ENCODE assay signal across 8 mouse cellular contexts in genomic region chr17:36957999-36958743, GRCm38 (mm10). TPM values are rescaled to one million over a fixed set of nuclear protein-coding genes. Genes with fewer than 3 reads are reported as not detected.
DNase-seq lines count a peak whose midpoint lies in the region; ATAC-seq and TF ChIP-seq lines count a peak whose summit lies in the region.

Gene Znrd1 (minus strand): TSS chr17:36958559.
Gene Znrd1as (plus strand): TSS chr17:36958592.

- no peaks in the 10 kb centered on the region for H3K9me3 ChIP-seq in embryonic facial prominence, embryonic 13.5 days
- H3K9me3 ChIP-seq in limb, embryonic 12.5 days = no peaks in the 10 kb centered on the region
- no peaks in the 10 kb centered on the region for H3K9me3 ChIP-seq in midbrain, embryonic 15.5 days

- peak within 1 kb of the TSS; percentile 74 for H3K4me2 ChIP-seq in embryonic facial prominence, embryonic 13.5 days
- H3K4me2 ChIP-seq in limb, embryonic 12.5 days = peak within 1 kb of the TSS; percentile 79
- peak within 1 kb of the TSS; percentile 84 for H3K4me2 ChIP-seq in midbrain, embryonic 15.5 days

- DNase-seq in 3134 (ENCODE audit: extremely low read depth, insufficient read length, low spot score) = peak; percentile 95
- DNase-seq in adrenal gland, postnatal 36 days = peak; percentile 95 to 96
- DNase-seq in heart, adult 18-20 months = peak; percentile 96
- peak; percentile 97 for DNase-seq in kidney, adult 2 months
- peak; percentile 82 to 85 for DNase-seq in spleen, adult 2 months (ENCODE audit: low read depth in 1 of 2, low spot score in 2 of 2)

- TF ChIP-seq POLR2A in kidney, adult 2 months (IDR thresholded peaks at IDR 0.05; ENCODE audit: low read depth, low read length) = peak; percentile 65
- TF ChIP-seq POLR2A in spleen, adult 2 months (IDR thresholded peaks at IDR 0.05; ENCODE audit: low read depth, low read length) = no peak; the same call in 1 of the 2 replicates

- peaks cover 17% of the 10 kb centered on the region; the same call in 1 of the 2 replicates for H3K36me3 ChIP-seq in embryonic facial prominence, embryonic 13.5 days
- no peaks in the 10 kb centered on the region for H3K36me3 ChIP-seq in kidney, adult 2 months (ENCODE audit: control insufficient read depth, insufficient read depth, low read length)
- peaks cover 16% of the 10 kb centered on the region for H3K36me3 ChIP-seq in limb, embryonic 12.5 days
- peaks cover 10% of the 10 kb centered on the region; the same call in 1 of the 2 replicates for H3K36me3 ChIP-seq in midbrain, embryonic 15.5 days (replicated peaks)
- 0 out of 2 replicates have a peak, but pooled peaks cover 1% of the 10 kb centered on the region for H3K36me3 ChIP-seq in spleen, adult 2 months (ENCODE audit: control insufficient read depth, insufficient read depth, low read length)

- WGBS in embryonic facial prominence, embryonic 13.5 days = under 1% methylated on average over 46 of the region's 46 CpGs
- WGBS in kidney, adult 2 months = under 1% methylated on average over 46 of the region's 46 CpGs
- WGBS in limb, embryonic 12.5 days = under 1% methylated on average over 46 of the region's 46 CpGs
- WGBS in midbrain, embryonic 15.5 days = under 1% methylated on average over 46 of the region's 46 CpGs
- WGBS in spleen, adult 2 months = 2% methylated on average over 46 of the region's 46 CpGs

- TF ChIP-seq CTCF in kidney, adult 2 months (conservative IDR thresholded peaks at IDR 0.05; ENCODE audit: insufficient read depth, insufficient read length, low read depth, low read length) = no peak
- no peak for TF ChIP-seq CTCF in spleen, adult 2 months (IDR thresholded peaks at IDR 0.05; ENCODE audit: extremely low read depth, insufficient read depth, insufficient read length, insufficient replicate concordance)

- peaks cover 13% of the 10 kb centered on the region for H3K4me1 ChIP-seq in embryonic facial prominence, embryonic 13.5 days
- peaks cover 4% of the 10 kb centered on the region; the same call in 1 of the 2 replicates for H3K4me1 ChIP-seq in kidney, adult 2 months (ENCODE audit: control insufficient read depth, insufficient read depth, low read length)
- H3K4me1 ChIP-seq in limb, embryonic 12.5 days (replicated peaks) = peaks cover 14% of the 10 kb centered on the region
- peaks cover 27% of the 10 kb centered on the region for H3K4me1 ChIP-seq in midbrain, embryonic 15.5 days
- H3K4me1 ChIP-seq in spleen, adult 2 months (ENCODE audit: control insufficient read depth, insufficient read depth, insufficient read length) = peaks cover 8% of the 10 kb centered on the region

- H3K9ac ChIP-seq in embryonic facial prominence, embryonic 13.5 days = peak within 1 kb of the TSS; percentile 82
- H3K9ac ChIP-seq in limb, embryonic 12.5 days (replicated peaks) = peak within 1 kb of the TSS; percentile 71
- H3K9ac ChIP-seq in midbrain, embryonic 15.5 days = peak within 1 kb of the TSS; percentile 66

- peak within 1 kb of the TSS; percentile 64 for H3K4me3 ChIP-seq in embryonic facial prominence, embryonic 13.5 days
- peak within 1 kb of the TSS; percentile 71 for H3K4me3 ChIP-seq in kidney, adult 2 months (ENCODE audit: insufficient read depth, low read depth, low read length)
- H3K4me3 ChIP-seq in limb, embryonic 12.5 days (replicated peaks) = peak within 1 kb of the TSS; percentile 56
- peak within 1 kb of the TSS; percentile 67 for H3K4me3 ChIP-seq in midbrain, embryonic 15.5 days
- H3K4me3 ChIP-seq in spleen, adult 2 months (ENCODE audit: extremely low read depth, insufficient read depth, insufficient read length) = peak within 1 kb of the TSS; percentile 86

- no peaks in the 10 kb centered on the region for H3K27me3 ChIP-seq in embryonic facial prominence, embryonic 13.5 days
- H3K27me3 ChIP-seq in kidney, adult 2 months (replicated peaks; ENCODE audit: control insufficient read depth, insufficient read depth, low read length) = no peaks in the 10 kb centered on the region
- H3K27me3 ChIP-seq in limb, embryonic 12.5 days = no peaks in the 10 kb centered on the region
- no peaks in the 10 kb centered on the region for H3K27me3 ChIP-seq in midbrain, embryonic 15.5 days (replicated peaks)
- no peaks in the 10 kb centered on the region for H3K27me3 ChIP-seq in spleen, adult 2 months (ENCODE audit: control insufficient read depth, insufficient read depth, low read length)

- peak within 1 kb of the TSS; percentile 86 for H3K27ac ChIP-seq in embryonic facial prominence, embryonic 13.5 days
- peak within 1 kb of the TSS; percentile 62 for H3K27ac ChIP-seq in kidney, adult 2 months (ENCODE audit: insufficient read depth, low read depth, low read length)
- peak within 1 kb of the TSS; percentile 79 for H3K27ac ChIP-seq in limb, embryonic 12.5 days
- peak within 1 kb of the TSS; percentile 80 for H3K27ac ChIP-seq in midbrain, embryonic 15.5 days
- peak within 1 kb of the TSS; percentile 59 for H3K27ac ChIP-seq in spleen, adult 2 months (ENCODE audit: insufficient read depth, low read length)

- peak; percentile 98 for ATAC-seq in embryonic facial prominence, embryonic 13.5 days (ENCODE audit: insufficient number of reproducible peaks, insufficient read depth, low FRiP score, low TSS enrichment, low read depth)
- peak; percentile 95 for ATAC-seq in limb, embryonic 12.5 days (ENCODE audit: insufficient number of reproducible peaks, insufficient read depth, low FRiP score, low TSS enrichment, low read depth)
- ATAC-seq in midbrain, embryonic 15.5 days (replicated peaks) = peak; percentile 97

RNA-seq across cellular contexts. Expression of gene Znrd1, which starts in this region (rescaled TPM):
- total RNA-seq in adrenal gland, postnatal 36 days (2021) = 10 to 100 TPM; 44.2 to 45.0 TPM
- 106 and 115 TPM in 2 replicates for polyA plus RNA-seq in embryonic facial prominence, embryonic 13.5 days (2015; fragmentation: Nextera tagmentation; extraction: Ambion mirVana)
- 10 to 100 TPM; 29.1 to 31.1 TPM for total RNA-seq in heart, adult 18-20 months (2021)
- 26.5 and 33.7 TPM in 2 replicates for polyA plus RNA-seq in kidney, adult 2 months (2012; rRNA removed)
- polyA plus RNA-seq in limb, embryonic 12.5 days (2016; fragmentation: Nextera tagmentation; extraction: Ambion mirVana) = 114 and 115 TPM in 2 replicates
- 51.0 and 52.7 TPM in 2 replicates for polyA plus RNA-seq in midbrain, embryonic 15.5 days (2015; fragmentation: Nextera tagmentation; extraction: Ambion mirVana)
- polyA plus RNA-seq in spleen, adult 2 months (2012; rRNA removed) = 19.0 and 23.5 TPM in 2 replicates

RNA-seq across cellular contexts. Expression of gene Znrd1as, which starts in this region (rescaled TPM):
- total RNA-seq in adrenal gland, postnatal 36 days (2021) = 10 to 100 TPM in 1 of 2 experiments, 1 to 10 TPM in 1; 9.0 to 13.6 TPM
- 4.9 and 6.4 TPM in 2 replicates for polyA plus RNA-seq in embryonic facial prominence, embryonic 13.5 days (2015; fragmentation: Nextera tagmentation; extraction: Ambion mirVana)
- total RNA-seq in heart, adult 18-20 months (2021) = 10 to 100 TPM; 15.1 to 16.2 TPM
- polyA plus RNA-seq in kidney, adult 2 months (2012; rRNA removed) = 3.1 and 4.2 TPM in 2 replicates
- 7.0 and 7.4 TPM in 2 replicates for polyA plus RNA-seq in limb, embryonic 12.5 days (2016; fragmentation: Nextera tagmentation; extraction: Ambion mirVana)
- polyA plus RNA-seq in midbrain, embryonic 15.5 days (2015; fragmentation: Nextera tagmentation; extraction: Ambion mirVana) = 4.7 and 4.9 TPM in 2 replicates
- polyA plus RNA-seq in spleen, adult 2 months (2012; rRNA removed) = 0.31 and 0.57 TPM in 2 replicates

Comparison
In these comparisons a context has a peak if more than half of its experiments do, and no peak if none do; other contexts are left out.
1. Peak in every context shown above with its lines: DNase-seq, ATAC-seq, H3K4me3 ChIP-seq and H3K27ac ChIP-seq.